Mouse (Mus musculus): ENCODE data around the gene Il18bp. TPM values are rescaled to one million over a fixed set of nuclear protein-coding genes. Genes with fewer than 3 reads are reported as not detected.

Il18bp gene
- polyA plus RNA-seq, 1 experiment from 2014 or later: 3.7 TPM

DNA sequence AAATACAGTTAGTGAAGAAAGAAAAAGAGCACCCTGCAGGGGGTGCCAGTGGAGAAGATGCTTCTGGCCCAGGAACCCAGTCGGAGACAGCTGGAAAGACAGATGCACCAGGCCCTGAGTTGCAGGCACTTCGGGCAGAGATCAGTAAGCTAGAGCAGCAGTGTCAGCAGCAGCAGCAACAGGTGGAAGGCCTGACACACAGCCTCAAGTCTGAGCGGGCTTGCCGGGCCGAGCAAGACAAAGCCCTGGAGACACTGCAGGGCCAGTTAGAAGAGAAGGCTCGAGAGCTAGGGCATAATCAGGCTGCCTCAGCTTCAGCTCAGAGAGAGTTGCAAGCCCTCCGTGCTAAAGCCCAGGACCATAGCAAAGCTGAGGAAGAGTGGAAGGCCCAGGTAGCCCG is 18.2 kb downstream of the Il18bp start:
- Histone ChIP-seq H3K4me1 (replicated peaks) (no peaks in the 10 kb centered on the region; the same call in 1 of the 2 replicates), H3K9me3 (no peaks in the 10 kb centered on the region), H3K36me3 (peaks cover 98% of the 10 kb centered on the region), H3K9ac (no peak overlapping the region), H3K4me2 (no peak overlapping the region), H3K27ac (replicated peaks) (no peak overlapping the region), H3K27me3 (no peaks in the 10 kb centered on the region), H3K4me3 (no peak overlapping the region)
- ATAC-seq (ENCODE audit: low read depth): no peak
- 91% methylated on average over 8 of the region's 8 CpGs for WGBS

- ATAC-seq (ENCODE audit: low read depth): no peak
- H3K4me1 ChIP-seq (replicated peaks): no peaks in the 10 kb centered on the region; the same call in 1 of the 2 replicates
- H3K4me2 ChIP-seq: no peak overlapping the region
- no peak overlapping the region for H3K9ac ChIP-seq
- no peaks in the 10 kb centered on the region for H3K27me3 ChIP-seq
- WGBS: 80% methylated on average over 15 of the region's 15 CpGs
- 0 out of 2 replicates have a peak overlapping the region, but pooled peaks have one; percentile 33 for H3K27ac ChIP-seq (replicated peaks)
- H3K9me3 ChIP-seq: no peaks in the 10 kb centered on the region
- H3K4me3 ChIP-seq: no peak overlapping the region
- peaks cover 98% of the 10 kb centered on the region for H3K36me3 ChIP-seq
These were observed 18.9 kb downstream of the Il18bp start for GRCm38 (mm10) chr7:101999461-102000151.

GRCm38 (mm10) chr7:101998194-101998927 is 20.1 kb downstream of the Il18bp start:
- Histone ChIP-seq H3K36me3 (peaks cover 100% of the 10 kb centered on the region), H3K4me3 (no peak overlapping the region), H3K4me2 (no peak overlapping the region), H3K9me3 (no peaks in the 10 kb centered on the region), H3K27me3 (no peaks in the 10 kb centered on the region), H3K9ac (0 out of 2 replicates have a peak overlapping the region, but pooled peaks have one; percentile 9), H3K27ac (replicated peaks) (0 out of 2 replicates have a peak overlapping the region, but pooled peaks have one; percentile 33), H3K4me1 (replicated peaks) (no peaks in the 10 kb centered on the region; the same call in 1 of the 2 replicates)
- 68% methylated on average over 14 of the region's 14 CpGs for WGBS
- ATAC-seq (ENCODE audit: low read depth): peak; percentile 60; the same call in 1 of the 2 replicates

GRCm38 (mm10) chr7:101994241-101994640 is 24.2 kb downstream of the Il18bp start:
- WGBS: 91% methylated on average over 3 of the region's 3 CpGs
- no peak overlapping the region for H3K4me2 ChIP-seq
- no peak overlapping the region for H3K4me3 ChIP-seq
- no peak overlapping the region for H3K9ac ChIP-seq
- H3K36me3 ChIP-seq: peaks cover 99% of the 10 kb centered on the region
- no peaks in the 10 kb centered on the region for H3K27me3 ChIP-seq
- no peaks in the 10 kb centered on the region for H3K4me1 ChIP-seq (replicated peaks)
- no peak overlapping the region for H3K27ac ChIP-seq (replicated peaks)
- no peaks in the 10 kb centered on the region for H3K9me3 ChIP-seq
- no peak for ATAC-seq (ENCODE audit: low read depth)

GRCm38 (mm10) chr7:101985081-101985480 is 33.4 kb downstream of the Il18bp start:
- Histone ChIP-seq H3K4me2 (no peak overlapping the region), H3K4me1 (replicated peaks) (no peaks in the 10 kb centered on the region), H3K27ac (replicated peaks) (no peak overlapping the region), H3K9ac (no peak overlapping the region), H3K9me3 (no peaks in the 10 kb centered on the region), H3K36me3 (peaks cover 66% of the 10 kb centered on the region), H3K4me3 (no peak overlapping the region), H3K27me3 (no peaks in the 10 kb centered on the region)
- no peak for ATAC-seq (ENCODE audit: low read depth)
- WGBS: 95% methylated on average over 3 of the region's 3 CpGs

GRCm38 (mm10) chr7:101982735-101983134 is 35.8 kb downstream of the Il18bp start:
- Histone ChIP-seq H3K36me3 (peaks cover 45% of the 10 kb centered on the region), H3K4me1 (replicated peaks) (no peaks in the 10 kb centered on the region), H3K27me3 (no peaks in the 10 kb centered on the region), H3K4me3 (no peak overlapping the region), H3K9me3 (no peaks in the 10 kb centered on the region), H3K4me2 (no peak overlapping the region), H3K9ac (no peak overlapping the region), H3K27ac (replicated peaks) (no peak overlapping the region)
- WGBS: 82% methylated on average over 1 of the region's 1 CpGs
- no peak for ATAC-seq (ENCODE audit: low read depth)

DNA sequence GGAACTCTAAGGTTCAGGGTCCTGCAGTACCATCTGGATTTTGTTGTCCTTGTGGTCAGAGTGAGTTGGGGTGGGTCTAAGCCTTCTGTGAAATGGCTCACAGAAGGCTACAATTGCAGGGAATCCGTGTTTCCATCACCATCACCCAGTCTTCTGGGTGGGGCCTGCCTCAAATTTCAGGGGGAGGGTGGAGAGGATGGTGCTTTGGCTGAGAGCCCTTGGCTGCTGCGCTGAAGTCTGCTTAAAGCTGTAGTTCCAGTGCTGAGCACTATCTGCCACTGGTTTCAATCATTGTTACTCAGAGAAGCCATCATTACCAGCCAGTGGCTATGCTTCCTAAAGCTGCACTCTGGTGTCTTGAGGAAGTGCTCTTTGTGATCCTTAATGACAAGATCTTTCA is 44.0 kb downstream of the Il18bp start:
- H3K27ac ChIP-seq (replicated peaks): no peak overlapping the region
- no peak overlapping the region for H3K4me3 ChIP-seq
- ATAC-seq (ENCODE audit: low read depth): no peak

DNA sequence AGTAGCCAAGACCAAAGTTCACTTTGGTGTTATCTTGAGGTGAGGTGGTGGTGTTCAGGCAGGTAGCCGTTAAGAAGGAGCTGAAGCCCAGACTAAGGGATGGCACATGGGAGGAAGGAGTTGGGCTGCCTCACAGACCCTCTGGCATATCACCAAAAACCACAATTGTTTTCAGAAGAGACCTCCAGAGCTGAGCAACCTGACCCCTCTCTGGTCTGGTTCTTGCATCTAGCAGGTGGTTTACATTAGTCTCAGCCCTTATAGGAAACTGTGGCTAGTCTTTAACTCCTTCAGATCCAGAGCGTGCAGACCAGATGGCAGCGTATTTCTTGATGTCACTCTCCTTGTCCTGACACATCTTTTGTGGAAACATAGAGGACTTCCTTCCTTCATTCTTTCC is 44.8 kb downstream of the Il18bp start:
- no peak overlapping the region for H3K4me3 ChIP-seq
- WGBS: 78% methylated on average over 3 of the region's 3 CpGs

More for the DNA sequence above, 44.0 kb downstream of the Il18bp start:
- 0 out of 2 replicates have a peak overlapping the region, but pooled peaks have one; percentile 22 for H3K9ac ChIP-seq
- whole genome bisulfite sequencing: 65% methylated on average over 2 of the region's 2 CpGs
- H3K27me3 ChIP-seq: no peaks in the 10 kb centered on the region
- H3K9me3 ChIP-seq: no peaks in the 10 kb centered on the region
- peaks cover 9% of the 10 kb centered on the region; the same call in 1 of the 2 replicates for H3K36me3 ChIP-seq
- H3K4me1 ChIP-seq (replicated peaks): peaks cover 44% of the 10 kb centered on the region
- H3K4me2 ChIP-seq: no peak overlapping the region

DNA sequence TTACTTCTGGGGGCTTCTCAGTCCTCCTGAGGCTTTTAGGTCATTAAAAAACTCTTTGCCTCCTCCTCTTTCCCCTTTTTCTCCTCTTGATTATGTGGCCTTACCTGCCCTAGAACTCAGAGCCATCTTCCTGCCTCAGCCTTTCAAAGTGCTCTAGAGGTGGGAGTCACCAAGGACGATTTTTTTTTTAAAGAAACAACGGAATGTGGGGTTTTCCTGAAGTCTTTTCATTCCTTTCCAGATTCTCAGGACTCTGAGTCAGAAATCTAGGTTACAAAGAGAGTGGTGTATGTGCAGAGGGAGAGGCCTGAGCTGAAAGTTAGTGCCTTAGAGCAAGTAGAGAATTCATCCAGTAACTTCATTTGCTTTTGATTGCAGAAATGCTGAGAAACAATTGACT is 46.8 kb downstream of the Il18bp start:
- no peaks in the 10 kb centered on the region; the same call in 1 of the 2 replicates for H3K36me3 ChIP-seq
- no peaks in the 10 kb centered on the region for H3K9me3 ChIP-seq
- H3K27me3 ChIP-seq: no peaks in the 10 kb centered on the region
- H3K27ac ChIP-seq (replicated peaks): peak overlapping the region; percentile 99
- ATAC-seq (ENCODE audit: low read depth): no peak
- peak overlapping the region; percentile 72 for H3K4me2 ChIP-seq
- 53% methylated on average over 2 of the region's 2 CpGs for WGBS
- peaks cover 57% of the 10 kb centered on the region for H3K4me1 ChIP-seq (replicated peaks)
- peak overlapping the region; percentile 89 for H3K9ac ChIP-seq
- peak overlapping the region; percentile 64 for H3K4me3 ChIP-seq

More for the DNA sequence above, 44.8 kb downstream of the Il18bp start:
- no peak overlapping the region for H3K27ac ChIP-seq (replicated peaks)
- H3K9me3 ChIP-seq: no peaks in the 10 kb centered on the region
- H3K9ac ChIP-seq: no peak overlapping the region
- H3K36me3 ChIP-seq: peaks cover 9% of the 10 kb centered on the region; the same call in 1 of the 2 replicates
- peaks cover 52% of the 10 kb centered on the region for H3K4me1 ChIP-seq (replicated peaks)
- H3K27me3 ChIP-seq: no peaks in the 10 kb centered on the region
- no peak overlapping the region for H3K4me2 ChIP-seq
- no peak for ATAC-seq (ENCODE audit: low read depth)

GRCm38 (mm10) chr7:101970821-101971461 is 47.5 kb downstream of the Il18bp start:
- Histone ChIP-seq H3K4me2 (peak overlapping the region; percentile 72), H3K27me3 (no peaks in the 10 kb centered on the region), H3K4me1 (replicated peaks) (peaks cover 57% of the 10 kb centered on the region), H3K36me3 (no peaks in the 10 kb centered on the region), H3K9ac (peak overlapping the region; percentile 89), H3K9me3 (no peaks in the 10 kb centered on the region), H3K27ac (replicated peaks) (peak overlapping the region; percentile 99), H3K4me3 (peak overlapping the region; percentile 64)
- peak; percentile 80 for ATAC-seq (ENCODE audit: low read depth)
- WGBS: 5% methylated on average over 19 of the region's 19 CpGs

GRCm38 (mm10) chr7:101970429-101970775 is 48.1 kb downstream of the Il18bp start:
- WGBS: 0% methylated on average over 15 of the region's 17 CpGs
- H3K9ac ChIP-seq: peak overlapping the region; percentile 89
- no peaks in the 10 kb centered on the region for H3K36me3 ChIP-seq
- H3K4me2 ChIP-seq: peak overlapping the region; percentile 72
- H3K9me3 ChIP-seq: no peaks in the 10 kb centered on the region
- H3K4me3 ChIP-seq: peak overlapping the region; percentile 64
- H3K27ac ChIP-seq (replicated peaks): peak overlapping the region; percentile 99
- peak; percentile 81 for ATAC-seq (ENCODE audit: low read depth)
- no peaks in the 10 kb centered on the region for H3K27me3 ChIP-seq
- H3K4me1 ChIP-seq (replicated peaks): peaks cover 57% of the 10 kb centered on the region
